Mouse (Mus musculus) erythroblast, embryonic 14.5 days (primary cell): ENCODE data around the gene Bptf. TPM values are rescaled to one million over a fixed set of nuclear protein-coding genes. Genes with fewer than 3 reads are reported as not detected.
"Not testable (repeated sequence)": the region's sequence is repeated elsewhere in the genome, so short reads cannot be mapped to it uniquely, and the experiment has no call there.

Experiments used
- H3K27me3 ChIP-seq: 2 replicates; pipeline ENCODE4 v1.6.1; 2012; ENCODE audit warnings: inconsistent platforms; ENCODE audit not compliant: control insufficient read depth
- H3K36me3 ChIP-seq: 2 replicates; pipeline ENCODE4 v1.6.1; 2012; ENCODE audit warnings: mild to moderate bottlenecking, inconsistent platforms; ENCODE audit not compliant: control insufficient read depth
- H3K4me1 ChIP-seq: 2 replicates; pipeline ENCODE4 v1.6.1; 2012; ENCODE audit warnings: inconsistent platforms; ENCODE audit not compliant: control insufficient read depth
- H3K4me3 ChIP-seq: replicated peaks from 2 replicates; pipeline ENCODE3; 2012; ENCODE audit warnings: moderate library complexity, mild to moderate bottlenecking, inconsistent platforms
- H3K9me3 ChIP-seq: 2 replicates; pipeline ENCODE4 v1.6.1; 2012; ENCODE audit warnings: low read length, inconsistent platforms, mixed read lengths; ENCODE audit not compliant: control insufficient read depth
- GATA1 ChIP-seq: IDR thresholded peaks from 2 replicates; pipeline ENCODE4 v1.6.1; 2012; ENCODE audit warnings: low read length, inconsistent platforms, mixed read lengths
- TAL1 ChIP-seq: IDR thresholded peaks from 3 replicates; pipeline ENCODE4 v1.6.1; 2012; ENCODE audit warnings: low read length, inconsistent platforms, mixed read lengths
- polyA plus RNA-seq: library from polyadenylated mRNA; stranded (reverse); fragments of >175 nt; gene quantifications from 2 replicates; pipeline ENCODE4 v1.2.3, GENCODE M21; 2012

Gene Bptf
- polyA plus RNA-seq: 6.8 and 9.7 TPM in 2 replicates

DNA sequence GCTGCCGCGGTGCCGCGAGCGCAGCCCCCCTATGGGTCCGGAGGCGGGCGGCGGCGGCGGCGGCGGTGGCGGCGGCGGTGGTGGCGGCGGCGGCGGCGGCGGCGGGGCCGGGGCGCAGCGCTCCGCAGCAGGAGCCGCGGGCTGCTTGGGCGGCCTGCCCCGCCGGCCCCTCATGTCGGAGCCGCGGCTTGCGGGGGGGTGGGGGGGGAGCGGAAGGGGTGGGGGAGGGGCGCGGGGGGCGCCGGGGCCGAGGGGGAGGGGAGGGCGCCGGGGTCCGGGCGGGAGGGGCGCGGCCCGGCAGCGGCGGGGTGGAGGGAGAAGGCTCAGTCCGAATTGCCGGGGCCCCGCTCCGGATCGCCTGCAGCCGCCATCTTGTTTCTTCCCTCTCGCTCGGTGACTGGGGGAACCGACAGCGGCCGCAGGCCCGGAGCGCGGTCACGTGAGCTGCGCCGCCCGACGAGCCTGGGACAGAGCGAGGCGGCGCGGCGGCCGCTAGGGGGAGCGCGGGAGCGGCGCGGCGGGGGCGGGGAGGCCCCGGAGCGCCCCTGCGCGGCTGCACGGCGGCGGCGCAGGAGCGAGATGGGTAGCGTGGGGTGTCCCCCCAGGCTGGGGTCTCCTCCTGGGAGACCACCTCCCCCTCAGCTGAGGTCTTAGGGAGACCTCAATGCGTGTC, at the start of gene Bptf:
Gene Bptf (minus strand): TSS at position 379 of the 673 bp plus-strand sequence.
- no peak for TF ChIP-seq TAL1
- TF ChIP-seq GATA1: no peak
- Histone ChIP-seq H3K27me3 (no peaks in the 10 kb centered on the region), H3K36me3 (peaks cover 2% of the 10 kb centered on the region), H3K4me3 (peak within 1 kb of the TSS; percentile 74), H3K9me3 (no peaks in the 10 kb centered on the region), H3K4me1 (peaks cover 32% of the 10 kb centered on the region)

DNA sequence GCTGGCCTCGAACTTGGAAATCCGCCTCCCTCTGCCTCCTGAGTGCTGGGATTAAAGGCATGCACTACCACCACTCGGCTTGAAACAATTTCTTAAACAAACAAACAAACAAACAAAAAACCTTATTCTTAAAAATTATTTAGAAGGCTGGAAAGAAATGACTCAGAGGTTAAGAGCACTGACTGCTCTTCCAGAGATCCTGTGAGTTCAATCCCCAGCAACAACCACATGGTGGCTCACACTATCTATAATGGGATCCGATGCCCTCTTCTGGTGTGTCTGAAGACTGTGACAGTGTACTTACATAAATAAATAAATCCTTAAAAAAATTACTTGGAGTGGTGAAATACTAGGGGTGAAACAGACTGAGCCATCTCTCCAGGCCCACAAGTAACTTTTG, 29.3 kb upstream of the Bptf start:
- H3K36me3 ChIP-seq: peaks cover 2% of the 10 kb centered on the region
- TF ChIP-seq GATA1: no peak
- TF ChIP-seq TAL1: no peak

DNA sequence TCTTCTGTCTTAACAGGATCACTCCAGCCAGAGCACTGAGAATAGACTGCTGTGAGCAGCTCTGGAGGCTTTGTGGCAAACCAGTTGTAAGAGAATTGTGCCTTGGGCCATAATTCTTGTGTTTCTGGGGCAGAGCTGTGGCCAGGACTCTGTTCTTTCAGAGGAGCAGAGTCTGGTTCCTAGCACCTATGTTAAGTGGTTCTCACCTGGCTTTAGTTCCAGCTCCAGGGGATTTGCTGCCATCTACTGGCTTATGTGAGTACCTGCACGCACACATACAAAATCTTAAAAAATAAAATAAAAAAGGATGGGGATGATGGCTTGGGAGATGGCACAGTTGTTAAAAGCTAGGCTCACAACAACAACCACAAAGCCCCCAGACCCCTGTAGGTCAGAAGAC, 27.1 kb upstream of the Bptf start:
- Histone ChIP-seq H3K4me1 (peaks cover 10% of the 10 kb centered on the region; the same call in 1 of the 2 replicates), H3K36me3 (no peaks in the 10 kb centered on the region), H3K27me3 (no peaks in the 10 kb centered on the region), H3K4me3 (no peak overlapping the region), H3K9me3 (no peaks in the 10 kb centered on the region)
- TF ChIP-seq TAL1 (no peak), GATA1 (no peak)

More for the DNA sequence above, 29.3 kb upstream of the Bptf start:
- H3K9me3 ChIP-seq: no peaks in the 10 kb centered on the region
- no peaks in the 10 kb centered on the region for H3K27me3 ChIP-seq
- H3K4me3 ChIP-seq: no peak overlapping the region
- peaks cover 10% of the 10 kb centered on the region; the same call in 1 of the 2 replicates for H3K4me1 ChIP-seq

DNA sequence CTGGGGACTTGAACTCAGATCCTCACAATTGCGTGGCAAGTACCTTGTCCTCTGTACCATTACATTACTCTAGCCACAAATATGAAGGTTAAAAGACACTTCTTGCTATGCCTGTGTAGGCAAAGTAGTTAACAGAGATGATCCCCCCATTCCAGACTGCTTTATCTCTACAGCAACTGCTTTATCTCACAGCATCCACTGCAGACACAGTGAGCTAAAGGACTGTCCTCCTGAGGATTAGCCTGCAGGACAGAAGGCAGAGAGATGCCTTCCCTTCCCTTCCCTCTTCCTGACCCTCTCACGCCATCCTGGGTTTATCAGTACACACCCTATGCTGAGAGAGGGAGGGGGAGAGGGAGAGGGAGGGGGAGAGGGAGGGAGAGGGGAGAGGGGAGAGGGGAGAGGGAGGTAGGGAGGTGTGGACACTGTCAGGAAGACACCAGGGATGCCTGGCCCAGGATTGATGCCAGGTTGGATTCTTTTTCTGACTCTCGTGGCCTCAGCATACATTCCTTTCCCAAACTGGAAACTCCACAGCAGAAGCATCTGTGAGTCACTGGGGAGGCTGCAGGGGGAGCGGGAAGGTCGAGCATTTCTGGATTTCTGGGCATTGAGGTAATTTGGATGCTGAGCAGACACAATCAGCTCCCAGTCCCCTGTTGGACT, 25.2 kb upstream of the Bptf start:
- H3K36me3 ChIP-seq: no peaks in the 10 kb centered on the region
- H3K9me3 ChIP-seq: no peaks in the 10 kb centered on the region
- H3K4me1 ChIP-seq: peaks cover 10% of the 10 kb centered on the region; the same call in 1 of the 2 replicates
- TF ChIP-seq GATA1: no peak
- TF ChIP-seq TAL1: no peak
- H3K4me3 ChIP-seq: no peak overlapping the region
- H3K27me3 ChIP-seq: no peaks in the 10 kb centered on the region

DNA sequence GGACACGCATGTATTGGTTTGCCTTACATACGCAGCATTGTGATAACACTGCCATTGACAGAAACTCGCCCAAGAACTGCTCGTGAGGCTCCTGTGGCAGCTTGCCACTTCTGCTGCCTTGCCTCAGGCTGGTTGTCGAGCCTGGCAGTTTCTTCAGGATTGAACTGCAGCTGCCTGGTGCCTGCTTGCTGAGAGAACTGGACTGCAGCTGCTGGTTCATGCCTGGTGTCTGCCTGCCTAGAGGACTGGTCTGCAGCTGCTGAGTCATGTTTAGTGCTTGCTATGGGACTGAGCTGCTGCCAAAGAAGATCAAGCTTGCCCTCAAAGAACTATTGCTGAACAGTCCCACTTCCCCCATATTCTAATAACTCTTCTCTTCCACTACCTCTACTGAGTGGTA, 23.4 kb upstream of the Bptf start:
- no peak overlapping the region for H3K4me3 ChIP-seq
- H3K4me1 ChIP-seq: peaks cover 10% of the 10 kb centered on the region; the same call in 1 of the 2 replicates
- no peak for TF ChIP-seq GATA1
- no peak for TF ChIP-seq TAL1
- no peaks in the 10 kb centered on the region for H3K27me3 ChIP-seq
- no peaks in the 10 kb centered on the region for H3K36me3 ChIP-seq
- no peaks in the 10 kb centered on the region for H3K9me3 ChIP-seq

DNA sequence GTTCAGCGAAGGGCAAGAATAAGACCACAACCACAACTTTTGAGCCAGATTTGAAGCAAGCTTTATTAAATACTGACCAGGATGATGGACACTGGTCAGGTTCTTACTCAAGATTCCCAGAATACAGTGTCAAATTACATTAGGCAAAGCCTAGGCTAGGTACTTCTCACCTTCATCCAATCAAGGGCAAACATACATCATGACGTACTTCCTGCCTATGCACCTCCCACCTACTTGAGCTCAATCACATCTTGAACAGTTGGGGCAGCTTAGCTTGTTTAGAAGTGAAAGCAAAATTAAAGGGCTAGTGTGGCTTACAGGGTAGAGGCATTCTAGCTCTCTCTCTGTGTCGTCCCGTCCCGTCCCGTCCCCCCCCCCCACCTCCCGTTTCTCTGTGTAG, 22.5 kb upstream of the Bptf start:
- H3K36me3 ChIP-seq: no peaks in the 10 kb centered on the region
- H3K4me1 ChIP-seq: peaks cover 10% of the 10 kb centered on the region; the same call in 1 of the 2 replicates
- TF ChIP-seq TAL1 (no peak), GATA1 (no peak)
- H3K4me3 ChIP-seq: no peak overlapping the region
- H3K9me3 ChIP-seq: no peaks in the 10 kb centered on the region
- H3K27me3 ChIP-seq: no peaks in the 10 kb centered on the region

DNA sequence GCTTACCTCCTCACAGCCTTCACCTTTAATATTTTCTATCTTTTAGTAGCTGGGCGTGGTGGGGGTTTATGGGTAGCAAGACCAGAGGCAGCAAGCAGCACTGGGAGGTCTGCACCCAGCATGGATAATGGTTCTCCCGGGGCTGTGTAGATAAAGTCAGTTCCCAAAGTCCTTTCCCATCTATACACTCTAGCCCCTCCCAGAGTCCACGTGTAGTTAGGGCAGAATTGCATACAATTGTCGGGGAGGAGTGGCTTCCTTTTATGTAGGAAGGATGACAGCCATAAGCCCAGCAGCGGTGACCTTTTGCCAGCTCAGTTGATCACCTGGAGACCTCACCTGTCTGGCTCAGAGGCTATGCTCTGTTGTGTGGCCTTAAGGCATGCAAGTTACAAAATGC, 21.7 kb upstream of the Bptf start:
- peaks cover 10% of the 10 kb centered on the region; the same call in 1 of the 2 replicates for H3K4me1 ChIP-seq
- H3K9me3 ChIP-seq: no peaks in the 10 kb centered on the region
- H3K4me3 ChIP-seq: no peak overlapping the region
- no peaks in the 10 kb centered on the region for H3K36me3 ChIP-seq
- no peak for TF ChIP-seq GATA1
- TF ChIP-seq TAL1: no peak
- no peaks in the 10 kb centered on the region for H3K27me3 ChIP-seq

DNA sequence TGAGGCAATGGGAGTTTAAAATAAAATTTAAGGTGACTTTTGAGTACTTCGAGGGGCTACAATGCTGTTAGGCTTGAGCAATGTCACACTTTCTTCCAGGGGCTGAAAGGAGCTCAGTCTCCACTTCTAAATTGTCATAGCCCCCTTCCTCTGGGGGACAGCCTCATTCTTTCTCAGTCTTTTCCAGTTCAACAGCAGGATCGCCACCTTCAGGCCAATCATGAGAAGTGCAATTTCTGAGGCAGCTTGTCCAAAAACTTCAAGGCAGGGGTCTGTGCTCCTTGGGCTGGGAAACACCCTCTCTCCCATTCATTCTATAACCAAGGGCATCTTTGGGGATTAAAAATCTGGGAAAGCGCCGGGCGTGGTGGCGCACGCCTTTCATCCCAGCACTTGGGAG, 19.9 kb upstream of the Bptf start:
- no peaks in the 10 kb centered on the region for H3K36me3 ChIP-seq
- TF ChIP-seq TAL1: no peak
- no peak for TF ChIP-seq GATA1
- no peaks in the 10 kb centered on the region for H3K9me3 ChIP-seq
- H3K27me3 ChIP-seq: no peaks in the 10 kb centered on the region
- H3K4me3 ChIP-seq: no peak overlapping the region
- H3K4me1 ChIP-seq: peaks cover 3% of the 10 kb centered on the region; the same call in 1 of the 2 replicates

DNA sequence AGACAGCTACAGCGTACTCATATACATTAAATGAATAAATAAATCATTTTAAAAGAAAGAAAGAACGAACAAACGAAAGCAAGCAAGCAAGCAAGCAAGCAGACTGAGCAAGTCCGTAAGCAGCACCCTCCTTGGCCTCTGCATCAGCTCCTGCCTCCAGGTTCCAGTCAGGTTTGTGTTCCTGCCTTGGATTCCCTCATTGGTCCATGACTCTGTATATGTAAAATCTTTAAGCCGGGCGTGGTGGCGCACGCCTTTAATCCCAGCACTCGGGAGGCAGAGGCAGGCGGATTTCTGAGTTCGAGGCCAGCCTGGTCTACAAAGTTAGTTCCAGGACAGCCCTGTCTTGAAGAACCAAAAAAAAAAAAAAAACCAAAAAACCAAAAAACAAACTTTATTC, 12.0 kb upstream of the Bptf start:
- H3K4me1 ChIP-seq, H3K27me3 ChIP-seq, H3K4me3 ChIP-seq, H3K9me3 ChIP-seq, H3K36me3 ChIP-seq: not testable (repeated sequence)

DNA sequence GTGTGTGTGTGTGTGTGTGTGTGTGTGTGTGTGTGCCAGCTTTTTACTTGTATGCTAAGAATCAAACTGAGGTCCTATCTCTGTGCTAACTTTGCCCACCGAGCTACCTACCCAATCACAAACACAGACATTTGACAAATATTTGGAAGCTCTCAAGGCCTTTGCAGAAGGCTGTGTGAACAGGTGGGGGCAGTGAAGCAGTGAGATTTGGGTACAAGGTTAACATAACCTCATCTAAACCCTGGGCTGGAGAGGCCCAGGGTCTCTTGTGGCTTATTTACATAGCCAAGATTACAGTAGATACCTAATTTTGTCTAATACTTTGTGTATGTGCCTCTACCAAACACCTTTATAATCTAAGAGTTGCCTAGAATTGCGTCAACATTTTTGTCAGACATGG, 10.5 kb upstream of the Bptf start:
- Histone ChIP-seq H3K4me1 (no peaks in the 10 kb centered on the region), H3K36me3 (no peaks in the 10 kb centered on the region), H3K27me3 (no peaks in the 10 kb centered on the region), H3K4me3 (no peak overlapping the region), H3K9me3 (peaks cover 2% of the 10 kb centered on the region; the same call in 1 of the 2 replicates)
- no peak for TF ChIP-seq TAL1
